Mouse (Mus musculus): ENCODE results near the gene Twf2.
A peak's percentile ranks its signal among the peaks of the same experiment; 100 is the strongest.
"Not testable (repeated sequence)": the region's sequence is repeated elsewhere in the genome, so short reads cannot be mapped to it uniquely, and the experiment has no call there.

Gene Twf2

DNA sequence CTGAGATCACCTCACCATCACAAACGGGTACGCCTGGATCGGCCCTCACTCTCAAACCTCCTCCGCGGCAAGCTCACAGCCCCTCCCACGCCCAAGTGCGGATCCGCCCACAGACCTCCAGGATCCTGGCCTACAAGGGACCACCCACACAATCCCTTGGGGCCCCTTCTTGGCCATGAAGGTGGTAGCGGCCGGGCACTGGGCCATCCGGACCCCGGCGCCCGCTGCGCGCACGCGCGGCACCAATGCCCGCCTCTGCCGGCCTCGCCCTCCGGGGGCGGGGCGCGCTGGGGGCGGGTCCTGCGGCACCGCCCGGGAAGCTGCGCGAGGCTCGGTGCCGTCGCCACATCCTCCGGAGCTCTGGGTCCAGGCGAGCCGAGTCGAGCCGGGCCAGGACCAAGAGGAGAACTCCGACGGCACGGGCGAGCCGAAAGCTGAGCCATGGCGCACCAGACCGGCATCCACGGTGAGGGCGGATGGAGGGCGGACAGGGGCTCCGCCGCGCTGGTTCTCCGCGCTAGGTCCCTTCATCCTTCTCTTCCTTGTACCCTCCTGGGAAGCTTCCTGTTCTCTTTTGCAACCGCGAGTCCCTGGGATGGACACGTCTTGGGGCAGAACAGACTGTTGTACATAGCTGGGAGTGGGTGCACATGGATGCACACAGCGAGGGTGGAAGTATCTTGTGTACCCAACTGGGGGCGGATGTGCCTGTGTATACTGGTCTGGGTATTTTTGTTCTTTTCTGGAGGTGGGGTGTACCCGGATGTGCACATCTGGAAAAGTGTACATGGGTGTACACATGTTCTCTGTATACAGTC, at the start of gene Twf2:
Gene Twf2, plus strand, starts transcription at position 290 of the 818 bp plus-strand sequence.
- peak; percentile 68 for ATAC-seq (ENCODE audit: insufficient number of reproducible peaks, low FRiP score, low TSS enrichment)

DNA sequence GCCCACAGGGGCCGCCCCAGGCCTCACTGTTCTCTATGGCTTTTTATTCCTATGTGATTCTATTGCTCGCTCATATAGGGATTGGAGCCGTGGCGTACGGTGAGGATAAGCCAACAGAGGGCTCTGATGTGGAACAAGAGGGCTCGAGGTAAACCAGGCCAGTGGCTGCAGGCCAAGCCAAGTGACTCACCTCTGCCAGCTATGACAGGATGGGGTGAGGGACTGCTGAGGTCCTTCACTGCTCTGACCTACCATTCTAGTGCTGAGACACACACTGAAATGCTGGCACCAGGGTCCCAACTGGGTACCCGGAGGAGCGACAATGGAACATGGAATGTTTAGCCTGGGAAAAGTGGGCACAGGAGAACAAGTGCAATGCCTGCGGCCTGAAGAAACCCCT, 48.8 kb upstream of the Twf2 start:
- no peak for ATAC-seq (ENCODE audit: insufficient number of reproducible peaks, low FRiP score, low TSS enrichment)

DNA sequence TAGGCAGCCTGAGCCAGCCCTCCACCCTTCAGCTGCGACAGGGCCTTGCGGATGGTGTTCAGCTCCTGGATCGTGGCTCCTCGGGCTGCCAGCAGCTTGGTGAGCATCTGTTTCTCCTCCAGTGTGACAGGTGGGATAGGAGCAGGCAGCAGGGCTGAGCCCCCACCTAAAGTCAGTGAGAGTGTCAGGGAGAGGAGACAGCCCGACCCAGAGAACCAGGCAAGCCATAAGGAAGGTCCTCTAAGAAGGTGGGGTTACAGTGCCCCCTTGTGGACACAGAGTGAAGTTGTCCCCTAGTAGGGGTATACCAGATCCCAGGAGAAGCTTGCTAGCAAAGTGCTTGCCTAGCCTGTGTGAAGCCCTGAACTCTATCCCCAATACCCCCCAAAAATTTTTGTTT, 46.5 kb upstream of the Twf2 start:
- no peak for ATAC-seq (ENCODE audit: insufficient number of reproducible peaks, low FRiP score, low TSS enrichment)

DNA sequence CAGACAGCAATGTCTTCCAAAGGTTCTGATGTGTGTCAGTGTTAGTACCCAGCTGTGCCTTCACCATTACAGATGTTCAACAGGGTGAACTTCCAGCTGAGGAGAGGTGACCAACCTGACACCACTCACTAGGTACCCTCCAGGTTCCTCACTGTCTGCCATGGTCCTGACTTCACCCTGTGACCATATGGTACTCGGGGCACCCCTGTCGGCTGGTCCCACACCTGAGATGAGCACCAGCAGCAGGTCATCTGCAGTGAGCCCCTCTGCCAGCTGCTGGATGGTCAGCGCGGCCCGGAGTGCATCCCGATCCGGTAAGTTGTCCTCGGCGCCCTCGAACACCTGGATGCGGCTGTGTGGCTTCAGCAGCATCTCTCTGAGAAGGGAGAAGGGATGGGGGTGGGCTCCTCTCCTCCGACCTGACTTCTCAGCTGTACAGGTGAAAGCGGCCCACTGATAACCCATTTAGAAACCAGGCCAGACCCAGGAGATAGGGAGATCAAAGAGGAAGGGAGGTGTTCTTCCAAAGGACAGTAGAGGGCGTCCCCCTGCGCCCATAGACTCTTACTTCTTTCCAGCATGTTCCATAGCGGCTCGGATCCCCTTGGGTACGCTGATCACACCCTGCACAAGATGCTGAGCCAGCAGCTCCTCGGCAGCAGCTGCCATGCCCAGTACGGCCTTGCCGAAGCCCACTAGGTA, 45.8 kb upstream of the Twf2 start:
- ATAC-seq (ENCODE audit: insufficient number of reproducible peaks, low FRiP score, low TSS enrichment), result no peak

DNA sequence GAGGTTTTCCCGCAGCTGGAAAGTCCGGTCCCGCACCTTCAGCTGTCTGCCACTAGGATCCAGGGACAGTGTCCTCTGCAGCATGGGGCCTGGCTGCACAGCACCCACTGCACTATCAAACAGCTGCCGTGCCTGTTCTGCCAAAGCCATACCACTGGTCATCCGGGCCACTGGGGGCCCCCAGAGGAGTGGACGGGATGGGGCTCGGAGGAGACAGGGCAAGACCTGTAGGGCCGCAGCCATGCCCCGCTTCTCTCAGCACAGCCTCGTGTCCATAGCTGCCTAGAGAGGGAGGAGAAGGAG, 45.3 kb upstream of the Twf2 start:
- no peak for ATAC-seq (ENCODE audit: insufficient number of reproducible peaks, low FRiP score, low TSS enrichment)

DNA sequence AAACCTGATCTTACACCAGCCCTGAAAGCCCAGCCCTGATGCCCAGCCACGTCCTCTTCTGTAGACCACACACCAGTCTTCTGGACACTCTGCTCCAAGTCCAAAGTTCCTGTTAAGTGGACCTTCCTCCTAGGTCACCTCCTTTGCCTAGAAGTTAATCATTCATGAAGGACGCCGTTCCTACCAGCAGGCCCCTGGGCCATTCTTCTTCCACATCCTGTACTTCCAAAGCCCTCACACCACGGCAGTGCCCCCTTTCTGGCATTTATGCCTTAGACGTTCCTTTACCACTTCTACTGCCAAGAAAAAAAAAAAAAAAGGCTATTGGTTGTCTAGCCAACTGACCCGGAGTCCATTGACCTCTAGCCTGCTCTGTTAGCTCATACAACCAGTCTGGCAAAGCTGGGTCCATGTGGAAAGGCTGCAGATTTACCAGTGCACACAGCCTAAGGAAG, 44.8 kb upstream of the Twf2 start, which contains the start of gene Glyctk:
Gene Glyctk, minus strand, starts transcription at position 102 of the 455 bp plus-strand sequence.
- ATAC-seq (ENCODE audit: insufficient number of reproducible peaks, low FRiP score, low TSS enrichment), result no peak

DNA sequence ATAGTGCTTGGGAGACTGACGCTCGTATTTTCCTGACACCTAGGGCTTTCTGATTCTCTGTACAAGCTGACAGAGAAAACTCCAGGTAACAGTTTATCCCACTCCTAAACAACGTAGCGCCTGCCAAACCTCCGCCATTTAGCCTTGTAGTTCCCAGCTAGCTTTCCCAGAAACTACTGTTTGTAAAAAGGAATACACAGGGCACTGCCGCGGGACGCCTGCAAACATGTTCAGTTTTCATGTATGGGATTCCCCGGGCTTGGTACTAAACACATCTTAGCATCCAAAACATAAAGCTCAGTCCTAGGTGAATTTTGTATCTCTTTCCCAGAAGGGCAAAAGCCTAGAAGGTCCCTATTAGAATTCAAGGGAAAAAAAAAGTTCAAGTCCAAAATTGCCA, 43.7 kb upstream of the Twf2 start:
- no peak for ATAC-seq (ENCODE audit: insufficient number of reproducible peaks, low FRiP score, low TSS enrichment)

DNA sequence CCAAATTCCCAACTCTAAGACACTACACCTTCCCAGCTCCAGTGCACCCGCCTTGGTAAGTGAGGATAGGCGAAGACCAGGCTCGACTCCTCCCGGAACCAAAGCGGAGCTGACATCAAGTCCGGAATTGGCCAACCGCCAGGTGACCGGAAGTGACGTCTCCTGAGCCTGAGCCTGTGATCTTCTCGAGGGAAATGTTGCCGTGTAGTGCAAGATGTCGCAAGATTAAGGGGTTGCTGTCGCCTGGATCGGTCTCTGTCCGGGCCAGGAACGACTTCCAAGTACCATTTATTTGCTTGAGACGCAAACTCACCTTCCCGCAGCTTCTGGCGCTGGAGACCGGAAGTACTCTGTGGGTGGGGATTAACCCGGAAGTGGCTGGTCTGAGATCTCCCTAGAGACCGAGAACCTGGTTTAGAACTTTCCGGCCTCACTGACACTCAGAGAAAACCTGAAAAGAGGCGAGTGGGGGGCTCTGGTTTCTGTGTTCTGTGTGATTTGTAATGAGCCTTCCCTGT, 43.1 kb upstream of the Twf2 start:
- peak; percentile 87 for ATAC-seq (ENCODE audit: insufficient number of reproducible peaks, low FRiP score, low TSS enrichment)

DNA sequence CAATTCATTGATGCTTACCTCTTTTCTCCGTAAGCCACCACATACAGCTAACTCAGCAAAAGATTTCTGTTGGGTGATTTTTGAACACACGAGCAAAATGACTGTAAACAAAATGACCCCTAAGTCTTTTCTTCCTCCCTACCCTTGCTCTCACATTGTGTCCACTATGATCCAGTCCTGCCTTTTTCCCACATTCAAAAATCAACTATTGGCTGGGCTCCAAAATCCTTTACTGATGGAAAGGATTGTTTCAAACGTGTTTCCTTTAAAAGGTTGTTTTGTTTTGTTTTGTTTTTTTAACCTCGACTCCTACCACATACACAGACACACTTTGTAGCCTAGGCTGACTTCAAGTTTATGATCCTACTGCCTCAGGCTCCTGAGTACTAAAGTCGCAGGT, 42.5 kb upstream of the Twf2 start:
- no peak for ATAC-seq (ENCODE audit: insufficient number of reproducible peaks, low FRiP score, low TSS enrichment)

DNA sequence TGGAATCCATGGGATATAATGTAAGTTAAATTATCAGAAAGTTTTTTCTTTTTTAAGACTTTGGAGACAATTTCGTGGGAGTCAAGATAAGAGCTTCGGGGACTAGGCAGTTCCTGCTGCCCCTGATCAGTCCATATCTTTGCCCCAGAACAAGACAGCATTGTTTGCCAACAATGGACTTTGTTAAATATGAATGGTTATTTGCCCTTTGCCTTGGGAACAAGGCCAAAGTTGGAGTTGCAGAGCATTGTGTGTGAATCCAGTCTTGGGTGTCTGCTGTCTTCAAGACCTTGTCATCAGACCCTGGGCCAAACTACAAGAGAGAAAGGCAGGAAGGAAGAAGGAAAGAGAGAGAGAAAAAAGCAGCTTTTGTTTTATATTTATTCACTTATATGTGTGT, 36.2 kb upstream of the Twf2 start:
- ATAC-seq (ENCODE audit: insufficient number of reproducible peaks, low FRiP score, low TSS enrichment), result no peak

DNA sequence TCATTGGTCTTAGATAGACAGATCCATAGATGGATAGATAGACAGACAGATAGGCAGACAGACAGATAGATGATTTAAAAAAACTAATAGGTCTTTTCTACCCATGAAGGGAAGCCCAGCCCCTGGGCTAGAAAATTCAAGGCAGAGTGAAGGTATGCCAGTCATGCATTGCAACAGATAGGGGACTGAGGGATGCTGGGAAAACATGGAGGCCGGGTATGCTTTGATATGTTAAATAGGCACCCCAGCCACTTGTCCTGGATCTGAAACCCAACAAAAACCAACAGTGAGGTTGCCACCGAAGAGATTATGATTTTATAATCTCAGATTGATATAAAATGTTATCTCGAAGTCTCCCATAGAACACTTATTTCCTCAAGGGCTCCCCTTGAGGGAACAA, 35.7 kb upstream of the Twf2 start:
- no peak for ATAC-seq (ENCODE audit: insufficient number of reproducible peaks, low FRiP score, low TSS enrichment)

DNA sequence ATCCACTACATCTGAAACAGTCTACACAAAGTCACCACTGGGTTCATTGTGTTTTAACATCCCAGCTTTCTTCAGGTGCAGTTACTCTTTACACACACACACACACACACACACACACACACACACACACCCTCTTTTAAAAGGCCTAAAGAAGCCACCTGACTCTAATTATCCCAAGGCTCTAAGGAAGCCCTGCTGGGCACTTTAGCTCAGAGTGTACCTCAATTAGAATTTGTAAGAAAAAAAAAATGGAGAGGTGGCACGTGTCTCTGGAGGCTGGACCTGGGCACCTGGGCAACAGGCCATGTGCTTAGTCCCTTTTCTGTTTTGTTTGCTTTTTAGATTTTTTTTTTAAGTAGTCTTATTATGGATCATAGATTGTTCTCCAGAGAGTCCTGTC, 35.2 kb upstream of the Twf2 start:
- ATAC-seq (ENCODE audit: insufficient number of reproducible peaks, low FRiP score, low TSS enrichment), result no peak

DNA sequence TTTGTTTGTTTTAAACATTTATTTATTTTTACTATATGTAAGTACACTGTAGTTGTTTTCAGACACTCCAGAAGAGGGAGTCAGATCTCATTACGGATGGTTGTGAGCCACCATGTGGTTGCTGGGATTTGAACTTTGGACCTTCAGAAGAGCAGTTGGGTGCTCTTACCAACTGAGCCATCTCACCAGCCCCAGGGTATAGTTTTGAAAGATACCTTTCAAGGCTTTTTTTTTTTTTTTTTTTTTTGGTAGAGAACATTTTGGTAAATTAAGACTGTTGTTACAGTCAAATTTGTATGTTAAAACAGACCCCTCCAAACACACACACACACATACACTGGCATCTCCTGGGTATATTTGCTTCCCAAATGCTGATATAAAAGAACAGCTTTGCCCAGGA, 33.9 kb upstream of the Twf2 start:
- not testable (repeated sequence) for ATAC-seq (ENCODE audit: insufficient number of reproducible peaks, low FRiP score, low TSS enrichment)

DNA sequence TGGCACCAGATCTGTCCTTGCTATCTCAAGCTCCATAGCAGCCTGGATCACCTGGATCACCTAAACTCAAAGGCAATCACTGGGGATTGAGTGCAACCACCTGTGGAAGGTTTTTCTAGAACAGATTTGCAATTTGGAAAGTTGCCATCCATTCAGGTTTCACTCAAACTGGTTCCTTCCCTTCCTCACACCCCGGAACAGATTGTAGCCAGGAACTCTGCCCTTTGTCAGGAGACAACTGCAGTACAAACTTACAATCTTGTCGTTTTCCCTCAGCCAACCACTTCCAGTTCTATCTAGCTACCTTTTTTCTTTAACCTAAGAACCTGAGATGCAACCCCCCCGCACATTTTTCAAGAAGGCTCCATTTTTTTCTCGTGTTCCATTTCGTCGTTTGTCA, 33.0 kb upstream of the Twf2 start:
- no peak for ATAC-seq (ENCODE audit: insufficient number of reproducible peaks, low FRiP score, low TSS enrichment)

DNA sequence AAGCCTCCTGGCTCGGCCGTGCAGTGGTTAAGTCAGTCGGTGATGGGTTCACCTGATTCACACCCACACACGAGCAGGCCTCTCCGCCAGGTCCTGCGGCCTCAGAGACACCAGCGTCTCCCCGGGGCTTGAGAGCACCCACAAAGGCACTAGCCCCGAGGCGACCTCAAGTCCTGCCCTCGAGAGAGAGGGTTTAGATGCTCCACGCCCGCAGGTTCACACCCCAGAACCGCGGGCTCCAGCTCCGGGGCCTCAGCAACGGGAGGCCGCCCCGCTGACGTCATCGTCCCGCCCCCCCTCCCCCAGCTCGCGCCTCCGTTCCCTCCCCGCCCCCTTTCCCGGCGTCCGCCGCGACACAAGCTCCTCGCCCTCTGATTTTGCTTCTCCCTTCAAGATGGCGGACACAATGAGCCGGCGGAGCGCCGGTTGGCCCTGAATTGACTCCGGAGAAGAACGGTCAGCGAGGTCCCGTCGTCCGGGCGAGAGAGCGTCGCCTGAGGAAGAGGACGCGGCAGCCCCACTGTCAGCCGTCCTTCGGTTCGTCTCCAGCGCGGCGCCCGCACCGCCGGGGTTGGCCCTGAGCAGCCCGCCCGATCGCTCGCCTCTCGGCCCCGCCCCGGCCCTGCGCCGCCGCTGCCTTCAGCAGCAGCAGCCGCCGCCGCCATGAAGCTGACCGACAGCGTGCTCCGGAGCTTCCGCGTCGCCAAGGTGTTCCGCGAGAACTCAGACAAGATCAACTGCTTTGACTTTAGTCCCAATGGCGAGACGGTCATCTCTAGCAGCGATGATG, 32.2 kb upstream of the Twf2 start, which contains the start of gene Wdr82:
Gene Wdr82, plus strand, starts transcription at position 373 of the 790 bp plus-strand sequence.
- peak; percentile 82 for ATAC-seq (ENCODE audit: insufficient number of reproducible peaks, low FRiP score, low TSS enrichment)

DNA sequence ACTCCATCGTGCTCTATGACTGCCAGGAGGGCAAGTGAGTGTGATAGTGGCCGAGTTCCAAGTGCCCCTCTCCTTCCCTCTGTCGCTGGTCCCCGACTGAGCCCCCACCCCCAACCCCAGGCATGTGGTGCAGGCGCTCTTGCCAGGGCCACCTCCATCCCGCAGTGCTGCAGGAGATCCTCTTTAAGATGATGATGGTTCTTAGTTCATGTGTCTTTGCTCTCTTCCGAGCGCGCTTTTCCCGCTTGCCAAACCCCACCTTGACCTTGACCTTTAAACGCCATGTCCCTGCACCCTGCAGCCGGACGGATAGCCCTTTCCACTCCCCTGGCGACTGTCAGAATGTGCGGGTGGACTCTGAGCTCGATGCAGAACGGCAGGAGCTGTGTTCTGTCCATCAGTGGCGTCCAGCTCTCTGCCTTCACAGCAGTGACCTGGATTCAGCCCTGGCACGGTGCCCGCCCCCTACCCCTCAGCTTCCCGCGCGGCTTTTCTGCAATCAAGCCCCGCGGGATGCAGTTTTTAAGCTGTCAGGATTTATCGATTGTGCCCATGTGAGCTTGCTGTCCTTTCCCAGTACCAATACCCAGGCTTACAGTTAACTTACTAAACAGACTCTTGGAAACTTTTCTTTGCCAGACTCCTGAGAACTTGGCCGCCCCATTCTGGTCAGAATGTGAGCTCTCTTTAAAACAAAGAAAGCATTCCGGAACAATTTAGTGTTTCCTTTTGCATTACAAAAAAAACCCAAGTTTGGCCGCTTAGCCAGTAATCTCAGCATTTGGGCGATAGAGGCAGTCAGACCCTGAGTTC, 31.4 kb upstream of the Twf2 start:
- ATAC-seq (ENCODE audit: insufficient number of reproducible peaks, low FRiP score, low TSS enrichment), result peak; percentile 53

DNA sequence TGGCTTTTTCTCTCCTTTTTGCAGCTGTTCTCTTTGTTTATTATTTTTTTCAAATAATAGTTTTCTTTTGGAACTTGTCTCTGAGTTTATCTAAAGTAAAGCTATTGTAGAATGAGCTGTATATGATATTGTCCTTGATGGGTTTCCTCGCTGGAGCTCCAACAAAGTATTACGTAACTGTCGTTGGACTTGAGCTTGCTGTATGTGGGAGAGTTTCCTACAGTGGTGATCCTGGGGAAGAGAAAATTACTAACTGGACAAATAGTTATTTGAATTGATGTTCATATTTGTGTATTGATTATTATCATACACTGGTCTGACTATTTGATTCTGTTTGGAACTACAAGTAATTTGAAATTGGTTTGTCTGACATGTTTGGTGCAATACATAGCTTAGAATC, 30.4 kb upstream of the Twf2 start:
- no peak for ATAC-seq (ENCODE audit: insufficient number of reproducible peaks, low FRiP score, low TSS enrichment)

DNA sequence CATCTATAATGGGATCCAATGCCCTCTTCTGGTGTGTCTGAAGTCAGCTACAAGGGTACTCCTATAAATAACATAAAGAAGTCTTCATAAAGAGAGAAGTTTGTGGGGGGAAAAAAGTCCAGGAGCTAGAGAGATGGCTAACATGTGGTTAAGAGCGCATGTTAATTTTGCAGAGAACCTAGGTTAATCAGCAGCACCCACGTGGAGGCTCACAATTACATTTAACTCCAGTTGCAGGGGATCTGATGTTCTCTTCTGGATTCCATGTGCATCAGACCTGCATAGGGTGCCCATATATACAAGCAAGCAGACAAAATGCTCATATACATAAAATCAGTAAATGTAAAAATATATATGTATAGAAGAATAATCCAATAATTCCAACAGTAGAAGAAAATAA, 29.5 kb upstream of the Twf2 start:
- ATAC-seq (ENCODE audit: insufficient number of reproducible peaks, low FRiP score, low TSS enrichment), result no peak

DNA sequence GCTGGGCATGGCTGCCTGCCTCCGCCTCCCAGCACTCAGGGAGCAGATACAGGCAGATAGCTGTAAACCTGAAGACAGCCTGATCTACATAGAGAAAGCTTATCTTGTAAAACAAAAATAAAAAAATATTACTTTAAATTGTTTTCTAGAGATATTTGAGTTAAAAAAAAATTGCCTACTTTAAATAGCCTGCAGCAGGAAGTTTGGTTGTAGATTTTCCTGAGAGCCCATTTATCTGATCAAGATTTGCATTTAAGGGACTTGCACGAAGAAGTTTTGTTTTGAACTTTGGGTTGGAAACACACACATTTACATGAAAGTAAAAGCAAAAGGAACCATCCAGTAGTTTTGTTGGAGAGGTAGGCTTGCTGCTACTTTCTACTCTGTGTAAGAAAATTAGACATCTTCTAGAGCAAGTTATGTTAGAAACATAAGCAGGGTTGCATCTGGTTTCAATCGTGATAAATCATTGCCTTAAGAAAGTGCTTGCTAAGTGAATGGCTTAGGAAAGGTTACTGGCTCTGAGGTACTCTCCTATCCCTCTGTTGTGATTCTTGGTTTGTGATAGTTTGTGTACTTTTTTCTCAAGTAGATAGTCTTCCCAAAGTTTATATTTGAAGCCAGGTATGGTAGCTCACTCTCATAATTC, 27.2 kb upstream of the Twf2 start:
- ATAC-seq (ENCODE audit: insufficient number of reproducible peaks, low FRiP score, low TSS enrichment), result no peak

DNA sequence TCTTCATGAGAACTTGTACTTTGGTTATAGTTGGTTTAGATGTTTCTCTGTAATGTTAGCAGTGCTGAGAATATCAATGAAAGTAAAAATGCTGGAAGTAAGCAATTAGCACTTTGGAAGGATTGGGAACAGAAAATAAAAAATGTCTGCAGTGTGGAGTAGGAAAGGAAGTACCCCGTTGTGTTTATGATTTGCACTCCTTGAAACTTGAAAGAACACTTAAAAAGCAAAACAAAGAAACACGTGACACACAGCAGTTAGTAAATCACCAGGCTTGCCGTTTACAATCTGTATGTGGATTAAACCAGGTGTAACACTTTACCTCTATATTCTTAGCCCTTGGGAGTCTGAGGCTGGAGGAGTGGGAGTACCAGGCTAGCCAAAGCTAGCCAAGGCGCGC, 26.1 kb upstream of the Twf2 start:
- ATAC-seq (ENCODE audit: insufficient number of reproducible peaks, low FRiP score, low TSS enrichment), result no peak

All from cerebellum, adult (tissue).